Mouse (Mus musculus): ENCODE measurements around the gene Tlcd1. TPM values are rescaled to one million over a fixed set of nuclear protein-coding genes. Genes with fewer than 3 reads are reported as not detected.
"Not testable (repeated sequence)": the region's sequence is repeated elsewhere in the genome, so short reads cannot be mapped to it uniquely, and the experiment has no call there.

The Tlcd1 gene
- polyA plus RNA-seq (2015; fragmentation: Nextera tagmentation; extraction: Ambion mirVana) = 7.0 and 8.3 TPM in 2 replicates

- Histone ChIP-seq H3K4me1 (replicated peaks) (peaks cover 53% of the 10 kb centered on the region), H3K4me2 (peak within 1 kb of the TSS; percentile 71)
- under 1% methylated on average over 32 of the region's 32 CpGs for WGBS
These were observed at the start of gene Tlcd1, which contains the start of gene Nek8 for GRCm38 (mm10) chr11:78176402-78176862. Tlcd1 (plus strand) TSS chr11:78176711. Nek8 (minus strand) TSS chr11:78176675.

GRCm38 (mm10) chr11:78126739-78127138 is 49.8 kb upstream of the Tlcd1 start:
- no peak for ATAC-seq (ENCODE audit: low FRiP score)
- Histone ChIP-seq H3K4me1 (replicated peaks) (peaks cover 34% of the 10 kb centered on the region), H3K4me3 (no peak overlapping the region), H3K9ac (no peak overlapping the region), H3K9me3 (no peaks in the 10 kb centered on the region), H3K27ac (no peak overlapping the region), H3K27me3 (no peaks in the 10 kb centered on the region), H3K36me3 (no peaks in the 10 kb centered on the region), H3K4me2 (no peak overlapping the region)
- WGBS = 90% methylated on average over 4 of the region's 4 CpGs

More at GRCm38 (mm10) chr11:78176402-78176862, at the start of gene Tlcd1, which contains the start of gene Nek8:
- H3K36me3 ChIP-seq = peaks cover 24% of the 10 kb centered on the region
- ATAC-seq (ENCODE audit: low FRiP score) = peak; percentile 30; the same call in 1 of the 2 replicates
- H3K27ac ChIP-seq = peak within 1 kb of the TSS; percentile 87; the same call in 1 of the 2 replicates
- peak within 1 kb of the TSS; percentile 55 for H3K4me3 ChIP-seq
- H3K27me3 ChIP-seq = peaks cover 3% of the 10 kb centered on the region; the same call in 1 of the 2 replicates
- peak within 1 kb of the TSS; percentile 78; the same call in 1 of the 2 replicates for H3K9ac ChIP-seq
- H3K9me3 ChIP-seq = no peaks in the 10 kb centered on the region

- Histone ChIP-seq H3K9ac (no peak overlapping the region), H3K4me1 (replicated peaks) (peaks cover 34% of the 10 kb centered on the region), H3K36me3 (no peaks in the 10 kb centered on the region), H3K4me2 (no peak overlapping the region), H3K27ac (peak overlapping the region; percentile 67), H3K27me3 (no peaks in the 10 kb centered on the region), H3K4me3 (no peak overlapping the region), H3K9me3 (no peaks in the 10 kb centered on the region)
- no peak for ATAC-seq (ENCODE audit: low FRiP score)
- WGBS = 71% methylated on average over 8 of the region's 8 CpGs
These were observed 47.1 kb upstream of the Tlcd1 start for GRCm38 (mm10) chr11:78129458-78129857.

GRCm38 (mm10) chr11:78133915-78134314 is 42.6 kb upstream of the Tlcd1 start:
- ATAC-seq (ENCODE audit: low FRiP score) = no peak
- WGBS = 92% methylated on average over 6 of the region's 6 CpGs
- no peak overlapping the region for H3K4me3 ChIP-seq

GRCm38 (mm10) chr11:78134344-78134743 is 42.2 kb upstream of the Tlcd1 start:
- no peak for ATAC-seq (ENCODE audit: low FRiP score)
- Histone ChIP-seq H3K9me3 (no peaks in the 10 kb centered on the region), H3K4me1 (replicated peaks) (peaks cover 8% of the 10 kb centered on the region; the same call in 1 of the 2 replicates), H3K4me2 (no peak overlapping the region), H3K4me3 (no peak overlapping the region), H3K9ac (no peak overlapping the region), H3K36me3 (no peaks in the 10 kb centered on the region), H3K27me3 (no peaks in the 10 kb centered on the region), H3K27ac (no peak overlapping the region)
- WGBS = 87% methylated on average over 3 of the region's 3 CpGs

More at GRCm38 (mm10) chr11:78133915-78134314, 42.6 kb upstream of the Tlcd1 start:
- no peaks in the 10 kb centered on the region for H3K9me3 ChIP-seq
- H3K27me3 ChIP-seq = no peaks in the 10 kb centered on the region
- peaks cover 10% of the 10 kb centered on the region for H3K4me1 ChIP-seq (replicated peaks)
- no peak overlapping the region for H3K4me2 ChIP-seq
- no peak overlapping the region for H3K9ac ChIP-seq
- no peaks in the 10 kb centered on the region for H3K36me3 ChIP-seq
- H3K27ac ChIP-seq = no peak overlapping the region

- not testable (repeated sequence) for H3K36me3 ChIP-seq; ATAC-seq (ENCODE audit: low FRiP score); H3K9ac ChIP-seq; H3K27me3 ChIP-seq; H3K4me1 ChIP-seq (replicated peaks); H3K4me2 ChIP-seq; H3K9me3 ChIP-seq; H3K27ac ChIP-seq; H3K4me3 ChIP-seq
- WGBS = 93% methylated on average over 7 of the region's 7 CpGs
These were observed 41.2 kb upstream of the Tlcd1 start for GRCm38 (mm10) chr11:78135314-78135713.

GRCm38 (mm10) chr11:78136132-78136531 is 40.4 kb upstream of the Tlcd1 start:
- 88% methylated on average over 1 of the region's 1 CpGs for WGBS
- no peaks in the 10 kb centered on the region for H3K9me3 ChIP-seq
- H3K36me3 ChIP-seq = no peaks in the 10 kb centered on the region

GRCm38 (mm10) chr11:78137584-78137983 is 38.9 kb upstream of the Tlcd1 start:
- 76% methylated on average over 4 of the region's 4 CpGs for whole genome bisulfite sequencing
- H3K9me3 ChIP-seq = no peaks in the 10 kb centered on the region
- no peak overlapping the region for H3K4me2 ChIP-seq
- no peak overlapping the region for H3K4me3 ChIP-seq
- no peak overlapping the region for H3K27ac ChIP-seq
- ATAC-seq (ENCODE audit: low FRiP score) = no peak
- H3K4me1 ChIP-seq (replicated peaks) = peaks cover 11% of the 10 kb centered on the region; the same call in 1 of the 2 replicates
- H3K27me3 ChIP-seq = no peaks in the 10 kb centered on the region
- no peaks in the 10 kb centered on the region for H3K36me3 ChIP-seq
- H3K9ac ChIP-seq = no peak overlapping the region

More at GRCm38 (mm10) chr11:78136132-78136531, 40.4 kb upstream of the Tlcd1 start:
- Histone ChIP-seq H3K4me2 (no peak overlapping the region), H3K27me3 (no peaks in the 10 kb centered on the region), H3K9ac (no peak overlapping the region), H3K4me1 (replicated peaks) (peaks cover 6% of the 10 kb centered on the region; the same call in 1 of the 2 replicates), H3K4me3 (no peak overlapping the region), H3K27ac (no peak overlapping the region)
- ATAC-seq (ENCODE audit: low FRiP score) = no peak

GRCm38 (mm10) chr11:78138023-78138422 is 38.5 kb upstream of the Tlcd1 start:
- Histone ChIP-seq H3K9me3 (no peaks in the 10 kb centered on the region), H3K4me2 (no peak overlapping the region), H3K4me1 (replicated peaks) (peaks cover 11% of the 10 kb centered on the region; the same call in 1 of the 2 replicates), H3K36me3 (peaks cover 2% of the 10 kb centered on the region), H3K9ac (no peak overlapping the region), H3K27me3 (no peaks in the 10 kb centered on the region), H3K27ac (no peak overlapping the region), H3K4me3 (no peak overlapping the region)
- WGBS = 86% methylated on average over 3 of the region's 3 CpGs
- ATAC-seq (ENCODE audit: low FRiP score) = no peak

GRCm38 (mm10) chr11:78140665-78141064 is 35.8 kb upstream of the Tlcd1 start:
- H3K4me2 ChIP-seq = no peak overlapping the region
- H3K9ac ChIP-seq = no peak overlapping the region
- no peak overlapping the region for H3K27ac ChIP-seq
- no peaks in the 10 kb centered on the region for H3K27me3 ChIP-seq
- no peak for ATAC-seq (ENCODE audit: low FRiP score)
- H3K4me3 ChIP-seq = no peak overlapping the region
- WGBS = 89% methylated on average over 5 of the region's 5 CpGs
- H3K4me1 ChIP-seq (replicated peaks) = peaks cover 11% of the 10 kb centered on the region; the same call in 1 of the 2 replicates
- H3K36me3 ChIP-seq = peaks cover 28% of the 10 kb centered on the region
- no peaks in the 10 kb centered on the region for H3K9me3 ChIP-seq

GRCm38 (mm10) chr11:78143520-78143919 is 33.0 kb upstream of the Tlcd1 start:
- 74% methylated on average over 2 of the region's 2 CpGs for WGBS
- Histone ChIP-seq H3K4me2 (no peak overlapping the region), H3K4me3 (no peak overlapping the region), H3K36me3 (peaks cover 52% of the 10 kb centered on the region), H3K27me3 (no peaks in the 10 kb centered on the region), H3K9ac (no peak overlapping the region), H3K27ac (peak overlapping the region; percentile 52; the same call in 1 of the 2 replicates), H3K9me3 (no peaks in the 10 kb centered on the region), H3K4me1 (replicated peaks) (0 out of 2 replicates have a peak, but pooled peaks cover 8% of the 10 kb centered on the region)
- ATAC-seq (ENCODE audit: low FRiP score) = no peak

GRCm38 (mm10) chr11:78146168-78146567 is 30.3 kb upstream of the Tlcd1 start:
- Histone ChIP-seq H3K27ac (no peak overlapping the region), H3K36me3 (peaks cover 73% of the 10 kb centered on the region), H3K4me2 (no peak overlapping the region), H3K27me3 (no peaks in the 10 kb centered on the region), H3K4me1 (replicated peaks) (0 out of 2 replicates have a peak, but pooled peaks cover 5% of the 10 kb centered on the region), H3K9ac (no peak overlapping the region), H3K4me3 (no peak overlapping the region), H3K9me3 (no peaks in the 10 kb centered on the region)
- 89% methylated on average over 5 of the region's 5 CpGs for WGBS
- ATAC-seq (ENCODE audit: low FRiP score) = no peak
